Mouse (Mus musculus) embryonic fibroblast, embryonic 13.5 days (primary cell): ENCODE results near the gene Uspl1.

Experiments used
- CTCF ChIP-seq: IDR thresholded peaks from 2 replicates; pipeline ENCODE4 v1.5.1; 2011; ENCODE audit warnings: mild to moderate bottlenecking, control low read depth, low read length, moderate library complexity, borderline replicate concordance; ENCODE audit not compliant: insufficient read depth
- POLR2A ChIP-seq: IDR thresholded peaks from 2 replicates; pipeline ENCODE4 v1.6.1; 2011; ENCODE audit warnings: low read depth, mild to moderate bottlenecking, control low read depth, low read length, moderate library complexity

- TF ChIP-seq POLR2A (no peak; the same call in 1 of the 2 replicates), CTCF (no peak)
Observed at GRCm38 (mm10) chr5:149183721-149184103, 438 bp upstream of the Uspl1 start.
